Mouse (Mus musculus) CD4-positive, CD25-positive, alpha-beta regulatory T cell, adult 4 months (primary cell): ENCODE measurements around the gene 4930519P11Rik. TPM values are rescaled to one million over a fixed set of nuclear protein-coding genes. Genes with fewer than 3 reads are reported as not detected.
A peak's percentile ranks its signal among the peaks of the same experiment; 100 is the strongest.

ENCODE experiments used
- ATAC-seq: one replicate; pipeline ENCODE4 v1.8.0; 2017
- polyA plus RNA-seq, 2 experiments: library from polyadenylated mRNA; unstranded; fragments of 100-300 nt; shearing (Covaris generic); gene quantifications; one replicate each; pipeline ENCODE4 v1.2.1; 2017

Gene 4930519P11Rik
- not detected for polyA plus RNA-seq

DNA sequence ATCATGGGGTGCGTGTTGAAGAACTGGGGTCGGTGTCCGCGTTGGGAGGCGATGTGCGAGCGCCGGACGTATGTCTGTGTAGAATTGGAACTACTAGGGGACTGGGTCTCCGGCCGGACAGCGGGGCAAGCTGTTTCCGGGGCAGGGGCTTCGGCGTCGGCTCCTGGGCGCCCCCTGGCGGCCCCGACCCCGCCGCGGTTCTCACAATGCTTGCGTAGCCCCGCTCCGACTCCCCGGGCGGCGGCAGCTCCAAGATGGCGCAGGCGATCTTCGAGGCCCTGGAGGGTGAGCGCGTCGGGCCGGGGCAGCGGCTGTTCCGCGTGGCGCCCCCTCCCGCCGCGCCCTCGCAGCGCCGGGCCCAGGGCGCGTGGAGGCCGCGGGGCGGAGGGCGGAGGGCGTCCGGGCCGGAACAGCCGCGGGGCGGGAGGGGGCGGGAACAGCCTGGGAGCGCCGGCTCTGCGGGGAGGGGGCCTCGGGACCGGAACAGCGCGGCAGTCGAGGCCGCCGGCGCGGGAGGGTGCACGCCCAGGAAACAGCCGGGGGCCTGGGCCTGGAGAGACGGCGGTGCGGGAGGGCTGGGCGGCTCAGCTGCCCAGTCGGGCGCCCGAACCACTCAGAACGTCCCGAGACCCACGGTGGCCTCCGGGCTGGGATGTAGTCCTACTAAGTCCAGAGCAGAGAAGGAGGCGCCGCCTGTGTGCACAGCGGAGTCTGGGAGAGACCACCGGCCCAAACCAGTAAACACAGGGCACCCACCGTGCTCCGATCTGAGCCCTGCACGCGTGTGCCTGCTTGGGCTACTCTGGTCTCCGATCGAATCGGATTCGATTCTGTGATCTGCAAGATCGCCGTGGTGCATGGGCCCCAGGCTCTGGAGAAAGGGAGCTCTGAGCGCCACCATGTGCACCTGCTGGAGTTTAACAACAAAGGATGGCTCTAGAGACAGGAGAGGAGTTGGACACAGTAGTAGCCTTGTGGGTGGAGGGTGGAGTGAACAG lies at the start of gene 4930519P11Rik, which contains the start of gene Zfp341:
4930519P11Rik (minus strand) TSS at position 320 of the 998 bp plus-strand sequence.
Zfp341 (plus strand) TSS at position 180 of the 998 bp plus-strand sequence.
- ATAC-seq, result peak; percentile 77

DNA sequence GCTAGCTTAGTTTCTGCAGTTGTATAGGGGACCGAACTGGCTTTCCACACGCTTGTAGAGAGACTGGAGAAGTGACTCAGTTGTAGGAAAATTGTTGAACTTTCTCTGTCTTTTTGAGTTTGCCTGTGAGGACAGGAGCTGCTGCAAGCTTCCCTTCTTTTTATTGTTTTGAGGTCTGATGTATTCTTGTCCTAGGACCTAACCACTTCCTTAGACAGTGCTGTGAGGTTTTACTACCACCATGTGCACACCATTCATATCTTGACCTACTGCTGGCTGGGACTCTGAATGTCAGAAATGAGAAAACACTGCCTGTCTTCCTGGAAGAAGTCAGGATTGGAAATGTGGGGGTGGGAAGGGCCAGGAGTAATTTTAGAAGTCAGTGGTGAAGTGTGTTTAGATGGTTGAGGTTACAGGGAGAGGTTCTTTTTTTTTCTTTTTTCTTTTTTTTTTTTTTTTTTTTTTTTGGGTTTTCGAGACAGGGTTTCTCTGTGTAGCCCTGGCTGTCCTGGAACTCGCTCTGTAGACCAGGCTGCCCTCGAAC lies 46.4 kb upstream of the 4930519P11Rik start:
- no peak for ATAC-seq

DNA sequence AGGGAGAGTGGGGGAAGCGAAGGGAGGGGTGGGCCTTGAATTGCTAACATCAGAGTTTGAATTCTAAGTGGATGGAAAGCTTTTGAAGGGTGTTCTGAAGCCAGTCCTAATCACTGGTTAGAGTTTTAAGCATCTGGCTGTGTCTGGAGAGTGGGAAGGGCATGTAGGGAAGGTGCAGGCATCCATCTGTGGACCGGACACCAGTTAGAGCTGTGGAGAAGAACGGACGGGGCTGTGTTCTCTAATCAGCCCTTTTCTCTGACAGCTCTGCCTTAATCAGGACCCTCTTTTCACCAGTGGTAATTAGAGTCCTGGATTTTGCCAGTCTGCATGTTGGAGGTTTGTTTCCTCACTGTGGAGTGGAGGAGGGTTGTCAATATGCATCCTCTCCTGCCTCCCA lies 45.8 kb upstream of the 4930519P11Rik start:
- ATAC-seq, result no peak

DNA sequence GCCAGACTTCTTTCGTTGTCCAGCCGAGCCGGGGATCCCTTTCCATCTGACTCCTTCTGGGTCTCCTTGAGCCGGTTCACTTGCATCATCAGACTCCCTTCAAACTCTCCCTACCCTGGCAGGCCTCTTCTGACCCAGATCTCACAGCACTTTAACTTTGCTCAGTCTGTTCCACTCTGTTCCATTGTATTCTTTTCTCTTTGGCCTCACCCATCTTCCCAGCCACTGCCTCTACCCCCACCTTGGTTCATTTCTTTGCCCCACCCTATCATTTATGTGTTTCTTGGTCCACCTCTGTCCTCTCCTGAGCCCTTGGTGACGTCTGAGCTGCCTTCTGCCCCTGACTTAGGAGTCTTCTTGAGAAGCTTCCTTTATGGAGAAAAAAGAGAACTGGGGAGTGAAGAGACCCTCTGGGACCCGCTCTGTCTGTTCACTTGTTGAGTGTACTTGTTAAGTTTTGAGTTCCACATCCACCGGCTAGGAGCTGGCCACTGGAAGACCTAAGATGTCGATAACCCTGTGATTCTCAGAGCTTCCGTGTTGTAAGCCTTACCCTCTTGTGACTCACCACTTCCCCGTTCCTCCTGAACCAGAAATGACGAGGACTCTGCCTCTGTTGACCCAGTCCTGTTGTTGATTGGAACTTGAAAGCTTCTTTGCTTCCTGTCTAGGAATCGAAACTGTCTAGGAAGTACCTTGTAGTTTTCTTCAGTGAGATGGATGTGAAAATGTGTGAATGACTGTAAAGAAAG lies 44.4 kb upstream of the 4930519P11Rik start:
- ATAC-seq, result peak; percentile 70

DNA sequence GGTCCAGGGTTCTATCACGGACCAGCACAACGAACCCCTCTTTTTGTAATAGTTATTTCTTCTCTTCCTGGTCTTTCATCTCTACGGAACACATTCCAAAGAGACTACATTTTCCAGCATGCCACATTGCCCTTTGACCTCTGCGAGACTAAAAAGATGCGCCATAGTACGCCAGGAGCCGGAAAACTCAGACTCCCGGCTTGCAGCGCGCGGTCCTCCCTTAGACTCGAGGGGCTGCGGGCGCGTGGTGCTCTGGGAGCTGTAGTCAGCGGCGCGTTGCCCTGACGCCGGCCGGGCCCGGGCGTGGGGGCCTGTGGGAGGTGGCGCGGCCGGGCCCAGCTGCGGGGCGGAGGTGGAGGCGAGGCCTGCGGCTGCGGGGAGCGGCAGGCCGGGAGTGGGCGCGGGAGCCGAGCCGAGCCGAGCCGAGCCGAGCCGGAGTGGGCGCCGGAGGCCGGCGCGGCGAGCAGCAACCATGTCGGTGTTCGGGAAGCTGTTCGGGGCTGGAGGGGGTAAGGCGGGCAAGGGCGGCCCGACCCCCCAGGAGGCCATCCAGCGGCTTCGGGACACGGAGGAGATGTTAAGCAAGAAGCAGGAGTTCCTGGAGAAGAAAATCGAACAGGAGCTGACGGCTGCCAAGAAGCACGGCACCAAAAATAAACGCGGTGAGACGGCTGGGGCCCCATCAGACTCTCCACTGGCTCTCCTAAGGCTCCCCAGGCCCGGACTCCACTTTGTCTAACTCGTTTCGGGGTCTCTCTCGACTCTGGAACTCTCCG lies 43.7 kb upstream of the 4930519P11Rik start:
- ATAC-seq, result peak; percentile 90

DNA sequence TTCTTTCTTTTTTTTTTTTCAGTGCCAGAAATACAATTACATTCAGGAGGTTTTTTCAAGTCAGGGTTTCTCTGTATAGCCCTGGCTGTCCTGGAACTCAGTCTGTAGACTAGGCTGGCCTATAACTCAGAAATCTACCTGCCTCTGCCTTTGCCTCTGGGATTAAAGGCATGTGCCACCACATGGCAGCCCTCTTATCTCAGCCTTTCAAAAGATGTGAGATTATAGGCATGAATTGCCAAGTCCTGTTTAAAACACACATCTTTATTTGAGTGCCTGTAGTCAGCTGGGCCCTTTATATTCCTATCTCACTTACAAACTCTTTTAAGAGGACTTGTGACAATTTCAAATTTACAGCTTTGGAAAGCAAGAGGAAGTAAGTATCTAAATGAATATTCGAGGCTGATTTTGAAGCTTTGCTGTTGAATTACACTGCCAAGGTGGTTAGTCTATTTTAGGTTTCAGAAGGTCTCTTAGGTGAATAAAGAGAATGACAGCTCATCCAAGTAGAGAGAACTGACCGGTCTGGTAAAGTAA lies 42.7 kb upstream of the 4930519P11Rik start:
- ATAC-seq, result no peak

DNA sequence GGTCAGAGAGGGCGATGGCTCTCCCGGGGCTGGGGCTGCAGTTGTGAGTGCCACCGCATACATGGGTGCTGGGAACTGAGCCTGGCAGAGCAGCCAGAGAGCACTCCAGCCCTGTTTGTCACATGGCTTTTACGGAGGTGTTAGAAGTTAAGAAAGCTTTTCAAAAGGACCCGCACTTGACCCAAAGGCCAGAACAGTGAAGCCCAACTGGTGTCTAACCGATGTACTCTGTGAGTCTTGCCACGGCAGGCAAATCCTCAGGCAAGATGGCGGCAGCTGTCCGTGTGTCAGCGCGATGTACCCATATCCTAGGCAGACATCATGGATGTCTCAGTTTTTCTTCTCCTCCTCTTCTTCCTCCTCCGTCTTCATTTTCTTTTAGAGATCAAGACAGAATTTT lies 41.7 kb upstream of the 4930519P11Rik start:
- no peak for ATAC-seq

DNA sequence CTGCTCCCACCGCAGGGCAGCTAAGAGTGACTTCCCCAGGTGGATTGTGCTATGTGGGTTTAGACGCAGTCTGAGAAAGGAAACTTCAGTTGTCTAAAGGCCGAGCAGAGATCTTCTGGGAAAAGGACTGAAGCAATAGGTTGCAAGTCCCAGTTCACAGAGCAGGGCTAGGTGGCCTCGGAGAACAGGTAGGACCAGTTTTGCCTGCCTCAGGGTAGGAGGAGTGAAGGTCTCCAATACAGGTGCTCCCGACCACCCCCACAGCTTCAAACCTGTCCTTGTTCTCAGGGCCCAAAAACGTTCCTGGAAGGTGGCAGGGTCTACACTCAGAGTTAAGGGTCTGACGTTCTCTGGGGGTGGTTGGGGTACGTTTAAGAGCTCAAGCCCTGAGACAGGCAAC lies 38.1 kb upstream of the 4930519P11Rik start, which contains the start of gene Chmp4b:
Chmp4b (plus strand) TSS at position 343 of the 400 bp plus-strand sequence.
- ATAC-seq, result no peak

DNA sequence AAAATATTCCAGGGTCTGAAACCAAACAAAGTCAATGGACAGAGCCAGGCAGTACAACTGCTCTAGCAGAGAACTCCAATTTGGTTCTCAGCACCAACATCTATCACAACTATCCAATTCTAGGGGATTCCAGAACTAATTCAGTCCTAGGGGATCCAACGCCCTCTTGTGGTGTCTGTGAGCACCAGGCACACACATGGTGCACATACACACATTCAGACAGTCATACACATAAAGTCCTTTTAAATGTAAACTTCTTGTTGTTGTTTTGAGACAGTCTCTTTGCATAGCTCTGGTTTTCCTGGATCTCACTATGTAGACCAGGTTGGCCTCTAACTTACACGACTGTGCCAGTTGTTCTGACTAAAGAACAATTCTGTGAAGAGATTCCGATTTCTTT lies 37.2 kb upstream of the 4930519P11Rik start:
- ATAC-seq, result no peak

DNA sequence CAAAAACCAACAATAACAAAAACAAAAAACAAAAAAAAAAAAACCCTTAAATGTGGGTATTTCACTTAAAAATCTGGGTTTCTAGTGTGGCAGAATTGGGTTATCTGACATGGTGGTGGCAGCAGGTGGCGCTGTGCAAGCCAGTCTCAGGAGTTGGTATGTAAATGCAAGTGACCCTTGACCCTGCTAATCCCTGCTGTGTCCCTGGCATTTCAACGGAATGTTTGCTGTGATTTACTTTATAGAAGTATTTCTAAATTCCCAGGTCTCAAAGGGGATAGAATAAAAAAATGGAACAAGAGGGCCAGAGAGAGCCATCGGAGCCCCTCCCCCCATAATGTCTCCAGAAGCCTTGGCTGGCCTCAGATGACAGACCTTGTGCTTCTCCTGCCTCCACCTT lies 34.8 kb upstream of the 4930519P11Rik start:
- no peak for ATAC-seq

DNA sequence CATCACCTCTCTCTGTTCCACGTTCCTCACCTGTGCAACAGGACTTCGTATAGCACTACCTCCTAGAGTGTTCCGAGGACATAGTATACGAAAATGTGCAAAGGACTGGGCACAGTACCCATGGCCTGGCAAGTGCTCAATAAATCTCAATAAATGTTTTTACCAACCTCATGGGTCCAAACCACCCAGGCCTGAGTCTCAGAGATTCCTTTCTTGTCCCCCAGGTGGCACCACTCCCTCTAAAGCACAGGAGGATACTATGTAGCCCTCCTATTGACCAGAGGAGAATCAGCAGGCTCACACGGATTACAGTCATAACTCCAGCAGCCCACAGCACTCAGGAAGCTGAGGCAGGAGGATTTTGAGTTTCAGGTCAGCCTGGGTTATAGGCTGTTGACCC lies 33.4 kb upstream of the 4930519P11Rik start:
- no peak for ATAC-seq

DNA sequence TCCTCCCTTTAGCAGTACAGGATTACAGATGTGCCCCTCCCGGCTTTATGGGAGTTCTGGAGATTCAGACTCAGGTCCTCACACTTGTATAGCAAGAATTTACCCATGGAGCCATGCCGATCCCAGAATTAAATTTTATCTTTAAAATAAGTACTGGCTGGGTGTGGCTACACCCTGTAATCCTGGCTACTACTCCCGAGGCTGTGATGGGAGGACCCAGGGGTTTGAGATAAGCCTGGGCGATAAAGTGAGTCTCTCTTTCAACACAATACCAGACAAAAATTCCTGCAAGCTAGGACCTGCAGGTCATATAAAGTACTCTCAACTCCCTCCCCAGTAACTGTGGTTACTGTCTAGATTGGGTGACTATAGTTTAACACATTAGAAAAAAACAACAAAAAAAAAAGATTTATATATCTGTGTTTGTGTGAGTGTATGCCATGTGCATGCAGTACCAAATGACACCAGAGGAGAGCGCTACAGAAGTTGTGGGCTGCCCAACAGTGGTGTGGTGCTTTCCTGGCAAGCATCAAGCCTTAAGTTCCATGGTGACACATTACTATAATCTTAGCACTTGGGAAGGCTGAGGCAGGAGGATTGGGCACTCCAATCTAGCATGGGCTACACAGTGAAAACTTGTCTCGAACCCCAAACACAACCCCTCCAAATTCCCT lies 29.6 kb upstream of the 4930519P11Rik start:
- ATAC-seq, result no peak

DNA sequence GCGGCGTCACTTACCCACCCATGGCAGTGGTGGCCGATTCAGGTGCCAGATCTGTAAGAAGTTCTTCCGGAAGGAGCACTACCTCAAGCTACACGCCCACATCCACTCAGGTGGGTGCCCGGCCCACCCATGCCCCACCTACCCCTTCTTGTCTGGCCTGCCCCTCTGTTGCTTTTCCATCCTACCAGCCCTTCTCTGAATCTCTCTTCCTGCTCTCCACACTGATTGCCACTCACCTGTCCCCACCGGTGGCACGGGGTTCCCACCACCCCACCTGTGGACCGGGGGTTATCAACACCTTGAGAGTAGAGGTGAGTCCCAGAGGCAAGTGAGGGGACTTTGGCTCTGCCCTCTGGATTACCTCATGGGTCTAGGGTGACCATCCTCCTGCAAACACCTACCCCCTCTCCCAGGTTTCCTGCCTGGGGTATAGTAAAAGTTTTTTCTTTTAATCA lies 28.8 kb upstream of the 4930519P11Rik start:
- no peak for ATAC-seq

DNA sequence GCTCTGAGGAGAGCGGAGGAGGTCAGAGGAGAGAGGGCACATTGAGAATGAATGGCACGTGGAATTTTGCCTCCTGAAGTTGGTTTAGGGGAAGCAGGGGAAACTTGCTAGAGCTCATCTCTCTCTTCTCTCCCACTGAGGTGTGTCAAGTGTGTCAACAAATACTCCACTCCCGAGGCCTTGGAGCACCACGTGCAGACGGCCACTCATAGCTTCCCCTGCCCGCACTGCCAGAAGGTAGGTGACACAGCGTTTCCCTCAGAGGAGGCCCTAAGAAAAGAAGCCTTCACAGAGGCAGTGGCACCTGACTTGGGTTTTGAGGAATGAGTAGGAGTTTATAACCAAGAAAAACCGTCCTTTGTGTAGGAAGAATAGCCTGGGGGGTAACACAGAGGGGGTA lies 27.9 kb upstream of the 4930519P11Rik start:
- ATAC-seq, result no peak

DNA sequence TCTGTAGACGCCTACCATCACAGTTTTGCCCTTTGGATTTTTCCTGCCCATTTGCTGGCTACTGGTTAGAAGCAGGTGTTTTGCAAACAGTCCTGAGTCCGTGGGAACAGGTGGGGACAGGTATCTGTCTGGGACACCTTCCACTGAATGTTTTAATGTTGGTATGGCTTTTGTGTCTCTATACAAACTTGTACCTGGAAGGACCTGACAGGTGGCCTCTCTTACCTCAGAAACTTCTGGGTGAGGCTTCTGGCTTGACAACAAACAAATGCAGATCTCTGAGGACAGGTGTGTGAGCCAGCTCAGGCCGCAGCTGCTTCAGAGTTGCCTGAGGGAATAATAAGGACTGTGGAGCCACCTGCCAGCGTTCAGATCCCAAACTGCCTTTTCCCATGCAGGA lies 25.9 kb upstream of the 4930519P11Rik start:
- no peak for ATAC-seq

DNA sequence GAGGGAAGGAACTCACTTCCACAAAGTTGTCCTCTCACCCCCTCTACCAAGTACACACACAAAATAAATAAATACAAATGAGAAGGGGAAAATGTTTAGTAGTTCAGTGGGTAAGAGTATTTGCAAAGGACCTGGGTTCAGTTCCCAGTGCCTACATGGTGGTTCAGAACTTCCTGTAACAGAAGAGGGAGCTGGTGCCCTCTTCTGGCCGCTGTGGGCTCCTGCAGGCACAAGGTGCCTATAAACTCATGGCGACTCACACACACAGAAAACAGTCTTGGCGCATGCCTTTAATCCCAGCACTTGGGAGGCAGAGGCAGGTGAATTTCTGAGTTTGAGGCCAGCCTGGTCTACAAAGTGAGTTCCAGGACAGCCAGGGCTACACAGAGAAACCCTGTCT lies 25.3 kb upstream of the 4930519P11Rik start:
- ATAC-seq, result no peak

DNA sequence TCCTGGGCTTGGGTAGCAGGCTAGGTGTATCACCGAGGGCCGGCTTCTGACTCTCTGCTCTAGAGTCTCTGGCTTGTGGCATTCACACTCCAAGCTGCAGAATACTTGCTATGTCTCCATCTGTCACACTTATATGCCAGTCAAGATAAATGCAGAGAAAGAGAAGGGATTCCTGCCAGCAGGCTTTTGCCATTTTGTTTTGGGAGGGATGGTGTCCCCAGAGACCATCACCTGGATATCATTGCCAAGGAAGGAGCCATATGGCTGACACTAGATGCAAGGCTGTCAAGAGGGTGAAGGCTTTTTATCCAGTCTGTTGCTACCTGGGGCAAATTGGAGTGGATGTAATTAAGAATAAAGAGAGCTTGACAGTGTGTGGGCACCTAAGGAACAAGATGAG lies 22.6 kb upstream of the 4930519P11Rik start:
- ATAC-seq, result no peak

DNA sequence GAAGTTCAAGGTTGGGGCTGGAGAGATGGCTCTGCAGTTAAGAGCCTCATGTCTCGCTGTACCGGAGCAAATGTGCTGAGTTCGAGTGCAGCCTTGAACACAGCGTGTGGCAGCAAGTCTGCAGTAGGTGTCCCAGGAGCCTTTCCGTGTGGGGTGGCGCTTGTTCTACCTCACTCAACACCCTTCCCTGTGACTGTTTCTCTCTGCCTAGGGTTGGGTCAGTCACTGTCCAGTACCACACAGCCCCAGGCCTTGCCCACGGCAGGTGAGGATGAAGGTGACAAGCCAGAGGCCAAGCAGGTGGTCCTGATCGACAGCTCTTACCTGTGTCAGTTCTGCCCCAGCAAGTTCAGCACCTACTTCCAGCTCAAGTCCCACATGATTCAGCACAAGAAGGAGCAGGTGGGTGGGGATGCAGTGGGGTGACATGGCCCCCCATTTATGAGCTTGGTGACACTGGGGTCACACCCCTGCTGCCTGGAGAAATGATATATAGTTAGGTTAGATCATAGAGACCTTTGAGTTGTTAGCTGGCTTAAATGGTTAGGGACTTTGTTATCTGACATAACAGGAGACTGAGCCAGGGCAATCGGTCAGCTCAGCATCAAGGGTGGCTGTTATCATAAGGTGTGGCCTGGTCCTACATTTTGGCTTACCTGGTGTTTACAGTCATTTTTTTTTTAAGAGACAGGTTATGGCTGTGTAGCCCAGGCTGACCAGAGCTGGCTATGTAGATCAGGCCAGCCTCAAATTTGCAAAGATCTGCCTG lies 20.8 kb upstream of the 4930519P11Rik start:
- ATAC-seq, result no peak

DNA sequence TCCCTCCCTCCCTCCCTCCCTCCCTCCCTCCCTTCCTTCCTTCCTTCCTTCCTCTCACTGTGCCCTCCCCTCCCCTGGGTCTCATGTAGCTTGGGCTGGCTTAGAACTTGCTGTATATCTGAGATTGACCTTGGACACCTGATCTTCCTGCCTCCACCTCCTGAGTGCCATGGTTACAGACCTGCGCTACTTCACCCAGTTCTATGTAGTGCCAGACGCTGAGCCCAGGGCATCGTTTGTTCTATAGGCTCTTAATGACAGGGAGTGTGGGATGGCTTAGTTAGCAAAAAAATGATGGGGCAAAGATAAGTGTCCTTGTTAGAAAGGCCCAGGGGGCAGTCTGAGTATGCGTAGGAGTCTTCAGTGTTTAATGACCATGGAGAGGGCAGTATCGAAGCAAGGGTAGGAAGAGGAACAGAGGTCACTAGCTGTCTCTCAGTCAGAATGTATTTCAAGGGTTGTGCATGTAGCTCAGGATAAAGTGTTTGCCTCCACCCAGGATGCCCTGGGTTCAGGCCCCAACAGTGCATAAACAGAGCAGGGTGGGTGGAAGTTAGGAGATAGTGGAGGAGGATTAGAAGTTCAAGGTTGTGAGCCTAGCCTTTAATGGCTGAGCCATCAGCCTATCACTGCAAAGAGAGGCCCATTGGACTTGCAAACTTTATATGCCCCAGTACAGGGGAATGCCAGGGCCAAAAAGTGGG lies 20.0 kb upstream of the 4930519P11Rik start:
- ATAC-seq, result no peak
